Mouse (Mus musculus): ENCODE data around the gene Stag1. TPM values are rescaled to one million over a fixed set of nuclear protein-coding genes. Genes with fewer than 3 reads are reported as not detected.

Stag1 gene
- total RNA-seq, 1 experiment: 47.9 TPM

DNA sequence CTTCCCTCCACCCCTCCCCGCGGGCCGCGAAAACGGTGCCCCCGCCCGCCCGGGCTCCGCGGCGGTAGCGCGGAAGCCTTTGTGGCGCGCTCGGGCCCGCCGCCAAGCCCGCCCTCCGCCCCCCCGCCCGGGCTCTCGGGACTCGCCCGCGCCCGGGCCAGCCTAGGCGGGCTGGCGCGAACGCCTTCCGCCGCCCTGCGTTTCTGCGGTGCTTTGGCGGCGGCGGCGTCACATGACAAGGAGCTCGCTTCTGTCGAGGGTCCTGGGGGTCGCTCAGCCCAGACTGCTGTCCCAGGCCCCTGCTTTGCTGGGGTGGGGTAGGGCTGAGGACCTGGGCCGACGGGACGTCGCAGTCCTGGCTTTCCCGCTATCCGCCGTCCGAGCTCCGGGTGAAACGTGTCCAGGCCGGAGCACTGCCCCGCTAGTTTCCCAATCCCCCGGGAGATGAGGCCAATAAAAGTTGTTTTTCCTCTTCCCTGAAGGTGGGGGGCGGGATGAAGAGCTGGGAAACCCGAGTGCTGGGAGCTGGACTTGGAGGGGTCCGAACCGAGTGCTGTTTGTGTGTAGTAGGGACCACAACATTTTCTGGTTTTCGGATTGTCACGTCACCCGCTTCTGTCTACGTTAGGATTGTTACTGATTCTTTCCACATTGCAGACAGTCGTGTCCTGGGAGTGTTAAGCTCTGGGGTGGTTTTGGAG lies 46.6 kb downstream of the Stag1 start:
- no peak for DNase-seq (ENCODE audit: low read depth, low spot score)

GRCm38 (mm10) chr9:100645026-100645940 lies 47.7 kb downstream of the Stag1 start:
- Histone ChIP-seq H3K4me3 (ENCODE audit: insufficient read depth in 1 of 2, low read depth in 1 of 2, low read length in 2 of 2, poor library complexity in 1 of 2, severe bottlenecking in 1 of 2) (peak overlapping the region in 1 of 2 experiments; percentile 97; a peak in 2 of 4 replicates), H3K27ac (ENCODE audit: insufficient read depth, low read depth, low read length, poor library complexity, severe bottlenecking) (no peak overlapping the region), H3K36me3 (ENCODE audit: control insufficient read depth, insufficient read depth, low read length, poor library complexity, severe bottlenecking) (no peaks in the 10 kb centered on the region), H3K9ac (ENCODE audit: insufficient read depth, low read depth, low read length, poor library complexity, severe bottlenecking) (peak overlapping the region; percentile 18; the same call in 1 of the 2 replicates), H3K9me3 (ENCODE audit: control insufficient read depth, insufficient read depth, low read depth, low read length) (no peaks in the 10 kb centered on the region), H3K4me1 (ENCODE audit: control insufficient read depth in 2 of 2, insufficient read depth in 2 of 2, low read length in 2 of 2, poor library complexity in 1 of 2) (peaks cover 8 to 10% of the 10 kb centered on the region in 2 experiments)
- no peak for TF ChIP-seq ZNF384 (IDR thresholded peaks at IDR 0.05; ENCODE audit: low read depth, low read length)
- TF ChIP-seq MAFK (IDR thresholded peaks at IDR 0.05; ENCODE audit: insufficient read depth, low read depth, low read length): no peak
- no peak for TF ChIP-seq CHD2 (IDR thresholded peaks at IDR 0.05; ENCODE audit: low read depth, low read length)
- no peak for TF ChIP-seq HCFC1 (IDR thresholded peaks at IDR 0.05; ENCODE audit: borderline replicate concordance, insufficient read depth, low read length)
- TF ChIP-seq ZC3H11A (IDR thresholded peaks at IDR 0.05; ENCODE audit: borderline replicate concordance, low read depth, low read length): no peak
- DNase-seq (ENCODE audit: low read depth, low spot score): no peak
- in situ Hi-C loops (cut with MboI; ENCODE audit: low sequenced_read_pairs in 2 of 2, unreplicated experiment in 2 of 2): no loop called here

More for the DNA sequence above, 46.6 kb downstream of the Stag1 start:
- peak overlapping the region; percentile 88 to 97 for H3K4me3 ChIP-seq (ENCODE audit: insufficient read depth in 1 of 2, low read depth in 1 of 2, low read length in 2 of 2, poor library complexity in 1 of 2, severe bottlenecking in 1 of 2)
- no peaks in the 10 kb centered on the region for H3K36me3 ChIP-seq (ENCODE audit: control insufficient read depth, insufficient read depth, low read length, poor library complexity, severe bottlenecking)
- peaks cover 10 to 12% of the 10 kb centered on the region in 2 experiments for H3K4me1 ChIP-seq (ENCODE audit: control insufficient read depth in 2 of 2, insufficient read depth in 2 of 2, low read length in 2 of 2, poor library complexity in 1 of 2)
- peak overlapping the region; percentile 92 for H3K9ac ChIP-seq (ENCODE audit: insufficient read depth, low read depth, low read length, poor library complexity, severe bottlenecking)
- H3K9me3 ChIP-seq (ENCODE audit: control insufficient read depth, insufficient read depth, low read depth, low read length): no peaks in the 10 kb centered on the region
- no peak for TF ChIP-seq MAFK (IDR thresholded peaks at IDR 0.05; ENCODE audit: insufficient read depth, low read depth, low read length)
- no peak for TF ChIP-seq ZC3H11A (IDR thresholded peaks at IDR 0.05; ENCODE audit: borderline replicate concordance, low read depth, low read length)
- TF ChIP-seq HCFC1 (IDR thresholded peaks at IDR 0.05; ENCODE audit: borderline replicate concordance, insufficient read depth, low read length): no peak
- TF ChIP-seq CHD2 (IDR thresholded peaks at IDR 0.05; ENCODE audit: low read depth, low read length): no peak
- no peak for TF ChIP-seq ZNF384 (IDR thresholded peaks at IDR 0.05; ENCODE audit: low read depth, low read length)
- peak overlapping the region; percentile 100 for H3K27ac ChIP-seq (ENCODE audit: insufficient read depth, low read depth, low read length, poor library complexity, severe bottlenecking)
- in situ Hi-C loops (cut with MboI; ENCODE audit: low sequenced_read_pairs in 2 of 2, unreplicated experiment in 2 of 2): no loop called here

DNA sequence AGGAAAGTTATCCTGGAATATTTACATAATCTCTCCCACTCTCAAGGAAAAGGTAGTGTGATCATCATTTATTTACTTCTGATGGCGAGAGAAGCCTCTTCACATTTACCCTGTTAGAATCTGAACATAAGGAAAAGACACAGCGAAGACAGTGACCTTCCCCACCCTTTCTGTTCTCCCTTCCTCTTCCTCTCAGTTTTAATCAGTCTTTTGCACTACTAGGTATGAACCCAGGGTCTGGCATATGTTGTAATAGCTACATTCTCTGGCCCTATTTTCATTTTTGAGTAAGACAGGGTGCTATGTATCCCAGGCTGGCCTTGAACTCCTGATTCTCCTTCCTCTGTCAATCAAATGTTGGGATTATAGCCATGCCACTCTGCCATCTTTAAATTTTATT lies 48.7 kb downstream of the Stag1 start:
- no peaks in the 10 kb centered on the region for H3K36me3 ChIP-seq (ENCODE audit: control insufficient read depth, insufficient read depth, low read length, poor library complexity, severe bottlenecking)
- no peaks in the 10 kb centered on the region for H3K9me3 ChIP-seq (ENCODE audit: control insufficient read depth, insufficient read depth, low read depth, low read length)
- no peak overlapping the region for H3K4me3 ChIP-seq (ENCODE audit: insufficient read depth in 1 of 2, low read depth in 1 of 2, low read length in 2 of 2, poor library complexity in 1 of 2, severe bottlenecking in 1 of 2)
- TF ChIP-seq MAFK (IDR thresholded peaks at IDR 0.05; ENCODE audit: insufficient read depth, low read depth, low read length): no peak
- no peak for TF ChIP-seq ZC3H11A (IDR thresholded peaks at IDR 0.05; ENCODE audit: borderline replicate concordance, low read depth, low read length)
- no peak for TF ChIP-seq ZNF384 (IDR thresholded peaks at IDR 0.05; ENCODE audit: low read depth, low read length)
- TF ChIP-seq HCFC1 (IDR thresholded peaks at IDR 0.05; ENCODE audit: borderline replicate concordance, insufficient read depth, low read length): no peak
- no peak for TF ChIP-seq CHD2 (IDR thresholded peaks at IDR 0.05; ENCODE audit: low read depth, low read length)
- in situ Hi-C loops (cut with MboI; ENCODE audit: low sequenced_read_pairs in 2 of 2, unreplicated experiment in 2 of 2): no loop called here
- no peak for DNase-seq (ENCODE audit: low read depth, low spot score)
- H3K4me1 ChIP-seq (ENCODE audit: control insufficient read depth in 2 of 2, insufficient read depth in 2 of 2, low read length in 2 of 2, poor library complexity in 1 of 2): peaks cover 2 to 8% of the 10 kb centered on the region in 2 experiments; a peak in 3 of 4 replicates
- H3K27ac ChIP-seq (ENCODE audit: insufficient read depth, low read depth, low read length, poor library complexity, severe bottlenecking): no peak overlapping the region
- H3K9ac ChIP-seq (ENCODE audit: insufficient read depth, low read depth, low read length, poor library complexity, severe bottlenecking): no peak overlapping the region; the same call in 1 of the 2 replicates

- no peak for TF ChIP-seq HCFC1 (IDR thresholded peaks at IDR 0.05; ENCODE audit: borderline replicate concordance, insufficient read depth, low read length)
- no peak for TF ChIP-seq CHD2 (IDR thresholded peaks at IDR 0.05; ENCODE audit: low read depth, low read length)
- no peak for TF ChIP-seq ZC3H11A (IDR thresholded peaks at IDR 0.05; ENCODE audit: borderline replicate concordance, low read depth, low read length)
- TF ChIP-seq MAFK (IDR thresholded peaks at IDR 0.05; ENCODE audit: insufficient read depth, low read depth, low read length): no peak
- no peak for TF ChIP-seq ZNF384 (IDR thresholded peaks at IDR 0.05; ENCODE audit: low read depth, low read length)
These were observed 50.3 kb downstream of the Stag1 start for GRCm38 (mm10) chr9:100647774-100648323.

More at GRCm38 (mm10) chr9:100647774-100648323, 50.3 kb downstream of the Stag1 start:
- no peaks in the 10 kb centered on the region for H3K36me3 ChIP-seq (ENCODE audit: control insufficient read depth, insufficient read depth, low read length, poor library complexity, severe bottlenecking)
- H3K4me1 ChIP-seq (ENCODE audit: control insufficient read depth in 2 of 2, insufficient read depth in 2 of 2, low read length in 2 of 2, poor library complexity in 1 of 2): peaks cover 0 to 2% of the 10 kb centered on the region in 2 experiments; a peak in 1 of 4 replicates
- DNase-seq (ENCODE audit: low read depth, low spot score): no peak
- no peaks in the 10 kb centered on the region for H3K9me3 ChIP-seq (ENCODE audit: control insufficient read depth, insufficient read depth, low read depth, low read length)
- H3K4me3 ChIP-seq (ENCODE audit: insufficient read depth in 1 of 2, low read depth in 1 of 2, low read length in 2 of 2, poor library complexity in 1 of 2, severe bottlenecking in 1 of 2): no peak overlapping the region
- H3K27ac ChIP-seq (ENCODE audit: insufficient read depth, low read depth, low read length, poor library complexity, severe bottlenecking): no peak overlapping the region
- no peak overlapping the region for H3K9ac ChIP-seq (ENCODE audit: insufficient read depth, low read depth, low read length, poor library complexity, severe bottlenecking)
- in situ Hi-C loops (cut with MboI; ENCODE audit: low sequenced_read_pairs in 2 of 2, unreplicated experiment in 2 of 2): no loop called here
